Mouse (Mus musculus) liver, embryonic 16.5 days (tissue): Measurements from ENCODE around the gene Ice1. TPM values are rescaled to one million over a fixed set of nuclear protein-coding genes. Genes with fewer than 3 reads are reported as not detected.
A peak's percentile ranks its signal among the peaks of the same experiment; 100 is the strongest.

Experiments used
- ATAC-seq: fragments of 200-750 bp; cut with Nextera tagmentation; 2 replicates; pipeline ENCODE4 v1.8.0; 2017; ENCODE audit warnings: low read depth, mild to moderate bottlenecking, moderate number of reproducible peaks, moderate library complexity
- H3K27ac ChIP-seq: fragments of 300-500 bp; sonication (generic); 2 replicates; pipeline ENCODE4 v1.5.1; 2014; ENCODE audit warnings: mild to moderate bottlenecking, low read length
- H3K27me3 ChIP-seq: fragments of 300-500 bp; sonication (generic); 2 replicates; pipeline ENCODE4 v1.6.1; 2014; ENCODE audit warnings: low read depth, low read length, mixed read lengths; ENCODE audit not compliant: control insufficient read depth, insufficient read depth
- H3K36me3 ChIP-seq: fragments of 300-500 bp; sonication (generic); 2 replicates; pipeline ENCODE4 v1.6.1; 2014; ENCODE audit warnings: mild to moderate bottlenecking; ENCODE audit not compliant: control insufficient read depth, insufficient read depth
- H3K4me1 ChIP-seq: fragments of 300-500 bp; sonication (generic); 2 replicates; pipeline ENCODE4 v1.6.1; 2014; ENCODE audit warnings: low read depth, low read length, mixed read lengths; ENCODE audit not compliant: control insufficient read depth
- H3K4me2 ChIP-seq: fragments of 300-500 bp; sonication (generic); 2 replicates; pipeline ENCODE4 v1.6.1; 2014; ENCODE audit warnings: low read depth, low read length, mixed read lengths
- H3K4me3 ChIP-seq: fragments of 300-500 bp; sonication (generic); 2 replicates; pipeline ENCODE4 v1.5.1; 2014; ENCODE audit warnings: low read depth, mild to moderate bottlenecking, low read length
- H3K9ac ChIP-seq: fragments of 300-500 bp; sonication (generic); 2 replicates; pipeline ENCODE4 v1.6.1; 2014; ENCODE audit warnings: low read depth, low read length
- H3K9me3 ChIP-seq: fragments of 300-500 bp; sonication (generic); replicated peaks from 2 replicates; pipeline ENCODE4 v1.6.1; 2016; ENCODE audit warnings: low read length; ENCODE audit not compliant: control insufficient read depth
- WGBS: fragments of 180-500 bp; shearing (Covaris S2); extraction: QIAGEN DNeasy Blood & Tissue Kit; methylation state at CpG from one replicate; pipeline ENCODE4 v1.1.7; 2014; ENCODE audit not compliant: insufficient replicate concordance; 5-methylcytosine and 5-hydroxymethylcytosine counted together
- polyA plus RNA-seq: library from polyadenylated mRNA; unstranded; fragments of >200 nt; fragmentation: Nextera tagmentation; extraction: Ambion mirVana; gene quantifications from 2 replicates; pipeline ENCODE4 v1.2.1, GENCODE M21; 2015

Gene Ice1
- polyA plus RNA-seq, 1 experiment from 2014 or later, result 4.0 TPM

- Histone ChIP-seq H3K27ac (no peak overlapping the region), H3K27me3 (no peaks in the 10 kb centered on the region), H3K9ac (no peak overlapping the region), H3K4me3 (no peak overlapping the region), H3K36me3 (no peaks in the 10 kb centered on the region), H3K9me3 (no peaks in the 10 kb centered on the region), H3K4me2 (no peak overlapping the region), H3K4me1 (no peaks in the 10 kb centered on the region)
- WGBS, result 27% methylated on average over 3 of the region's 3 CpGs
- ATAC-seq, result no peak
These were observed 6.6 kb upstream of the Ice1 start for GRCm38 (mm10) chr13:70644083-70644462.

GRCm38 (mm10) chr13:70643408-70644082 is 6.1 kb upstream of the Ice1 start:
- H3K4me2 ChIP-seq, result no peak overlapping the region
- no peak overlapping the region for H3K27ac ChIP-seq
- ATAC-seq, result no peak
- WGBS, result 14% methylated on average over 10 of the region's 10 CpGs
- H3K27me3 ChIP-seq, result no peaks in the 10 kb centered on the region
- H3K36me3 ChIP-seq, result no peaks in the 10 kb centered on the region
- no peaks in the 10 kb centered on the region; the same call in 1 of the 2 replicates for H3K4me1 ChIP-seq
- H3K9ac ChIP-seq, result no peak overlapping the region
- no peaks in the 10 kb centered on the region for H3K9me3 ChIP-seq
- H3K4me3 ChIP-seq, result no peak overlapping the region

GRCm38 (mm10) chr13:70641941-70642340 is 4.5 kb upstream of the Ice1 start:
- H3K4me3 ChIP-seq, result no peak overlapping the region

DNA sequence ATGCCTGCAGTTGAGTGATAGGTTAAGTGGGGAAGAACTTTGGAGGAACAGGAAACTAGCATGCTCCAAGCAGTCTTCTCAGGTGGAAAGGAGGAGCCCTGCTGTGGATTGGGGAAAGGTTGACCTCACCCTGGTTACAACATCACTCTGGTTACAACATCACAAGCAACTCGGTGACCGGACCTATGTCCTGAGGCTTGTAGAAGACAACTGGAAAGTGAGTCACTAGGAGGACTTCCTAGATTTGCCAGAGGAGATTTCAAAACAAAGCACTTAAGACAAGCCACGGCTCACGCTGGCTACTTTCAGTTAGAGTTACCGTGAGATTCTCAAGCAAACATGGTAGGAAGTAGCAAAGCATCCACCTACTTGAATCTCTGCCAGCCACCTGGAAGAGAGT is 3.9 kb upstream of the Ice1 start:
- ATAC-seq, result no peak
- H3K4me2 ChIP-seq, result no peak overlapping the region
- H3K27me3 ChIP-seq, result no peaks in the 10 kb centered on the region
- peaks cover 8% of the 10 kb centered on the region for H3K4me1 ChIP-seq
- no peaks in the 10 kb centered on the region for H3K9me3 ChIP-seq
- 41% methylated on average over 5 of the region's 5 CpGs for WGBS
- no peaks in the 10 kb centered on the region for H3K36me3 ChIP-seq
- H3K27ac ChIP-seq, result no peak overlapping the region
- H3K4me3 ChIP-seq, result no peak overlapping the region
- H3K9ac ChIP-seq, result no peak overlapping the region

More at GRCm38 (mm10) chr13:70641941-70642340, 4.5 kb upstream of the Ice1 start:
- 58% methylated on average over 4 of the region's 4 CpGs for WGBS
- H3K9ac ChIP-seq, result no peak overlapping the region
- ATAC-seq, result no peak
- peaks cover 4% of the 10 kb centered on the region for H3K4me1 ChIP-seq
- no peak overlapping the region for H3K27ac ChIP-seq
- no peaks in the 10 kb centered on the region for H3K27me3 ChIP-seq
- H3K4me2 ChIP-seq, result no peak overlapping the region
- no peaks in the 10 kb centered on the region for H3K9me3 ChIP-seq
- no peaks in the 10 kb centered on the region for H3K36me3 ChIP-seq

- Histone ChIP-seq H3K4me3 (no peak overlapping the region), H3K9me3 (no peaks in the 10 kb centered on the region), H3K4me1 (peaks cover 21% of the 10 kb centered on the region), H3K4me2 (no peak overlapping the region), H3K27me3 (no peaks in the 10 kb centered on the region), H3K36me3 (no peaks in the 10 kb centered on the region), H3K27ac (no peak overlapping the region), H3K9ac (no peak overlapping the region)
- WGBS, result 40% methylated on average over 3 of the region's 3 CpGs
- no peak for ATAC-seq
These were observed 2.2 kb upstream of the Ice1 start for GRCm38 (mm10) chr13:70639639-70640038.

- Histone ChIP-seq H3K4me1 (peaks cover 23% of the 10 kb centered on the region), H3K4me2 (peak overlapping the region; percentile 66), H3K4me3 (peak overlapping the region; percentile 79), H3K27me3 (no peaks in the 10 kb centered on the region), H3K9me3 (no peaks in the 10 kb centered on the region), H3K27ac (peak overlapping the region; percentile 65), H3K9ac (peak overlapping the region; percentile 75), H3K36me3 (no peaks in the 10 kb centered on the region)
- peak; percentile 91 for ATAC-seq
- WGBS, result 0% methylated on average over 37 of the region's 42 CpGs
These were observed 343 bp upstream of the Ice1 start for GRCm38 (mm10) chr13:70637662-70638291.

DNA sequence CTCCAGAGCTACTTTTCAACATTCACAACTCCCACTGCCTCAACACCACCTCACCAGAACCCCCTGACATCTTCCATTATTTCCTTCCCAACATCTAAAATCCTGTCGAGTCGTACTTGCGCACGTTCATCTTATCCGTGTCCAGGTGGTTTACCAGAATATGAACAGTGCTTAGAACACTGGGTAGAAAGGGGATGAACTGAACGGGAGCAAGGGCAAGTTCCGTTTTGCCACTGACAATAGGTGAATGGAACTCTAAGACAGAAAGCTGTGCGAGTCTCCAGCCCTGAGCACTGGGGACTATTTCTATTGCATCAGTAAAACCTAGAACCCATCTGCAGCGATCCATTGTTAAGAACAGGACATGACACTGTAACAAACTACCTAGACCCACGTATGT is 728 bp downstream of the Ice1 start:
- H3K4me3 ChIP-seq, result peak overlapping the region; percentile 79
- peak overlapping the region; percentile 66 for H3K4me2 ChIP-seq
- peaks cover 23% of the 10 kb centered on the region for H3K4me1 ChIP-seq
- H3K27ac ChIP-seq, result no peak overlapping the region
- no peak for ATAC-seq
- H3K9ac ChIP-seq, result peak overlapping the region; percentile 75
- no peaks in the 10 kb centered on the region for H3K27me3 ChIP-seq
- no peaks in the 10 kb centered on the region for H3K9me3 ChIP-seq
- H3K36me3 ChIP-seq, result no peaks in the 10 kb centered on the region
- 13% methylated on average over 10 of the region's 10 CpGs for WGBS

DNA sequence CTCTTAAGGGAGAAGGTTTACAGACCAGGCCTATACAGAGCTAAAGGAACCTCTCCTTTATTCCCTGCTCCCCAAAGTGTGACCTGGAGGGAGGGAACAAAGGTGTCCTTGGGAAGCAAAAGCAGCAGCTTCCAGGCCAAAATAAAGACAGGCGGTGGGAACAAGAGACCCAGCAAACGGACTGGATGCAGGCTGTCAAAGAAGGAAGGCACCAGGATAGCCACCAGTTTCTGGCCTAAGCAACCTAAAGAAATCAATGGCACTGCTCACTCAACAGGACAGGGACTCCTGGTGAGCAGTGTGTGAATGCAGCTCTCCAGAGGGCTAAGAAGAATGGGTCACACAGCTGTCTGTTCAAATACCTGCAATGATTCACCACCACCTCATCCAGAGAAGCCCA is 1.8 kb downstream of the Ice1 start:
- Histone ChIP-seq H3K36me3 (no peaks in the 10 kb centered on the region), H3K4me3 (no peak overlapping the region), H3K9ac (no peak overlapping the region), H3K27ac (no peak overlapping the region), H3K4me2 (no peak overlapping the region), H3K4me1 (peaks cover 23% of the 10 kb centered on the region), H3K27me3 (no peaks in the 10 kb centered on the region), H3K9me3 (no peaks in the 10 kb centered on the region)
- ATAC-seq, result no peak
- 68% methylated on average over 2 of the region's 2 CpGs for WGBS

DNA sequence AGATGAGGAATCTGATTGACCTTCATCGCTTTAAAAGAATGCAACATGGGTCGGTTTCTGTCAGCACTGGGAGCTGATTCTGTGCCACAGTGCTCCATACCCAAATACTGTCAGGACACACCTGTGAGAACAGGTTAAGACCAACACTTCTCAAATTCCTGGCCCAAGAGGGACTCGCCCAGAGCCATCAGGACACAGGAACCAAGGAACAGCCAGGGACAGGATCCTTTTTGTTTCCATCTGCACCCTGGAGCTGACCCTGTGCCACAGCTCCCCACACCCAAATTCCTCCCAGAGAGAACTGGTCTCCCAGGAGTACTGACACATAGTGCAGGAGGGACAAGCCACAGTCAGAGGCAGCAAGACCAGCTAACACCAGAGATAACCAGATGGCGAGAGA is 11.0 kb downstream of the Ice1 start:
- Histone ChIP-seq H3K27ac (no peak overlapping the region), H3K9me3 (no peaks in the 10 kb centered on the region)
- WGBS, result 67% methylated on average over 4 of the region's 4 CpGs

More for the DNA sequence above, 11.0 kb downstream of the Ice1 start:
- Histone ChIP-seq H3K4me3 (no peak overlapping the region), H3K4me1 (no peaks in the 10 kb centered on the region; the same call in 1 of the 2 replicates), H3K4me2 (no peak overlapping the region), H3K9ac (no peak overlapping the region), H3K27me3 (no peaks in the 10 kb centered on the region), H3K36me3 (no peaks in the 10 kb centered on the region)
- no peak for ATAC-seq
